Mouse (Mus musculus): ENCODE data around the gene Sc5d.

DNA sequence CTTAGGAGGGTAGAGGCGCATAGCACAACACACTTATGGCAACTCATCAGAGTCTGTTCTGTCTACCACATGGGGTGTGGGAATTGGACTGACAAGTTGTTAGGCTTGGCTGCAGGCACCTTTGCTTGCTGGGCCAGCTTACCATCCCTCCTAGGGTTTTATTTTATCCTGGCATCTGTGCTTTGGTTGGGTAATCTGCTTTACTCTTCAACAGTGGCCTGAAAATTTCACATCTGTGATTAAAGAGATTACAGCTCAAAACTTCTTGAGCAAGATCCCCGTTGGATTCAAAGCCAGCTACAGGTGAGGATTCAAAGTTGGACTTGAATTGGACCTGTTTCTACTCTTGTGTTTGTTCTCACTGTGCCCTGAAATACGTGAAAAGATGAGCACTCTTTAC, 29.5 kb upstream of the Sc5d start:
- TF ChIP-seq POLR2A (IDR thresholded peaks at IDR 0.05; ENCODE audit: insufficient read depth, low read depth, low read length) (no peak), CTCF (IDR thresholded peaks at IDR 0.05; ENCODE audit: insufficient read depth, low read depth, low read length) (no peak)
